Mouse (Mus musculus) brain, embryonic 14.5 days (tissue): ENCODE results near the gene Asxl2.
"Not testable (repeated sequence)": the region's sequence is repeated elsewhere in the genome, so short reads cannot be mapped to it uniquely, and the experiment has no call there.

ENCODE experiments used
- CTCF ChIP-seq: fragments of 200-500 bp; IDR thresholded peaks from 2 replicates; pipeline ENCODE4 v1.5.1; 2012; ENCODE audit warnings: inconsistent platforms, mild to moderate bottlenecking, moderate library complexity, borderline replicate concordance; ENCODE audit not compliant: insufficient read depth, insufficient read length; ENCODE audit errors: extremely low read depth
- POLR2A ChIP-seq: fragments of 200-500 bp; IDR thresholded peaks from 2 replicates; pipeline ENCODE4 v1.6.1; 2012; ENCODE audit warnings: mild to moderate bottlenecking, inconsistent platforms, borderline replicate concordance; ENCODE audit not compliant: poor library complexity, insufficient read depth, insufficient read length, severe bottlenecking; ENCODE audit errors: extremely low read depth

- TF ChIP-seq CTCF, POLR2A: not testable (repeated sequence)
Measured at GRCm38 (mm10) chr12:3521806-3522205, 95.1 kb downstream of the Asxl2 start.
